25 mouse cellular contexts compared by ENCODE assay signal in genomic region chr7:19792701-19793630, GRCm38 (mm10). TPM values are rescaled to one million over a fixed set of nuclear protein-coding genes. Genes with fewer than 3 reads are reported as not detected.
DNase-seq lines count a peak whose midpoint lies in the region; ATAC-seq lines count a peak whose summit lies in the region.
"Had no signal": no experiment of that assay in that cellular context is flagged by ENCODE, and none has a peak within 500 bp of the region (broad histone marks: within the 10 kb centered on the region; RNA-seq: fewer than 3 reads in every experiment).

No protein-coding gene starts in this region.

- no peak overlapping the region for H3K9ac ChIP-seq in kidney, embryonic 15.5 days
- H3K9ac ChIP-seq in intestine, embryonic 15.5 days = no peak overlapping the region
- H3K9ac ChIP-seq in stomach, embryonic 15.5 days = no peak overlapping the region
- H3K9ac ChIP-seq: embryonic facial prominence, embryonic 15.5 days; liver, embryonic 15.5 days; midbrain, embryonic 15.5 days had no signal

- intact Hi-C loops in heart, postnatal 25 days (cut with DNase I) = loop anchor here (2.0 kb wide), 1 partner anchor 126 kb away; no protein-coding TSS in a partner anchor

- DNase-seq in kidney, adult 8-10 months = peak; percentile 73 to 80
- DNase-seq in A20 (ENCODE audit: low read depth, low spot score) = peak; percentile 72
- no peak for DNase-seq in heart, postnatal 25 days (ENCODE audit: low spot score)
- DNase-seq in embryo, embryonic 11 days = no peak
- DNase-seq: adrenal gland, postnatal 25 days; cerebellum, adult 18-20 months; cerebellum, postnatal 25 days; gastrocnemius, postnatal 36 days; layer of hippocampus, adult 9-11 months; lung, postnatal 10 days; thymus, postnatal 25 days had no signal

- H3K4me1 ChIP-seq in kidney, embryonic 15.5 days = peaks cover 16% of the 10 kb centered on the region
- peaks cover 7% of the 10 kb centered on the region for H3K4me1 ChIP-seq in intestine, embryonic 15.5 days (replicated peaks)
- peaks cover 10% of the 10 kb centered on the region for H3K4me1 ChIP-seq in stomach, embryonic 15.5 days

- WGBS in kidney, embryonic 15.5 days = 86% methylated on average over 19 of the region's 19 CpGs
- WGBS in intestine, embryonic 15.5 days = 81% methylated on average over 19 of the region's 19 CpGs
- 82% methylated on average over 19 of the region's 19 CpGs for WGBS in stomach, embryonic 15.5 days

- ATAC-seq in kidney, embryonic 15.5 days (replicated peaks; ENCODE audit: low FRiP score) = no peak
- 0 out of 2 replicates have a peak, but pooled peaks have one; percentile 3 for ATAC-seq in intestine, embryonic 15.5 days
- no peak for ATAC-seq in stomach, embryonic 15.5 days (ENCODE audit: insufficient read depth, low FRiP score, low read depth)
- ATAC-seq: forebrain, embryonic 16.5 days; midbrain, embryonic 15.5 days had no signal

- peaks cover 25% of the 10 kb centered on the region for H3K27me3 ChIP-seq in kidney, embryonic 15.5 days
- peaks cover 8% of the 10 kb centered on the region for H3K27me3 ChIP-seq in intestine, embryonic 15.5 days (replicated peaks)
- H3K27me3 ChIP-seq in stomach, embryonic 15.5 days (replicated peaks) = peaks cover 10% of the 10 kb centered on the region

- H3K9me3 ChIP-seq in kidney, embryonic 15.5 days (replicated peaks) = no peaks in the 10 kb centered on the region
- no peaks in the 10 kb centered on the region for H3K9me3 ChIP-seq in intestine, embryonic 15.5 days
- H3K9me3 ChIP-seq in stomach, embryonic 15.5 days = no peaks in the 10 kb centered on the region
- H3K9me3 ChIP-seq: embryonic facial prominence, embryonic 15.5 days; heart, embryonic 10.5 days; liver, embryonic 15.5 days; midbrain, embryonic 15.5 days had no signal

- no peak overlapping the region for H3K4me2 ChIP-seq in kidney, embryonic 15.5 days
- H3K4me2 ChIP-seq in intestine, embryonic 15.5 days (replicated peaks) = no peak overlapping the region
- no peak overlapping the region for H3K4me2 ChIP-seq in stomach, embryonic 15.5 days
- H3K4me2 ChIP-seq: embryonic facial prominence, embryonic 15.5 days; liver, embryonic 15.5 days; midbrain, embryonic 15.5 days had no signal

- H3K36me3 ChIP-seq in kidney, embryonic 15.5 days = no peaks in the 10 kb centered on the region
- H3K36me3 ChIP-seq in intestine, embryonic 15.5 days = no peaks in the 10 kb centered on the region
- H3K36me3 ChIP-seq in stomach, embryonic 15.5 days = no peaks in the 10 kb centered on the region
- H3K36me3 ChIP-seq: embryonic facial prominence, embryonic 15.5 days; heart, embryonic 10.5 days; liver, embryonic 15.5 days; midbrain, embryonic 15.5 days had no signal

- no peak overlapping the region for H3K4me3 ChIP-seq in kidney, embryonic 15.5 days (replicated peaks)
- H3K4me3 ChIP-seq in intestine, embryonic 15.5 days (replicated peaks) = no peak overlapping the region
- H3K4me3 ChIP-seq in stomach, embryonic 15.5 days (replicated peaks) = no peak overlapping the region
- H3K4me3 ChIP-seq: embryonic facial prominence, embryonic 15.5 days; heart, embryonic 10.5 days; liver, embryonic 15.5 days; megakaryocyte, embryonic 14.5 days; midbrain, embryonic 15.5 days; myocyte had no signal

- no peak overlapping the region for H3K27ac ChIP-seq in kidney, embryonic 15.5 days
- H3K27ac ChIP-seq in intestine, embryonic 15.5 days = peak overlapping the region; percentile 33; the same call in 1 of the 2 replicates
- peak overlapping the region; percentile 21; the same call in 1 of the 2 replicates for H3K27ac ChIP-seq in stomach, embryonic 15.5 days
- H3K27ac ChIP-seq: embryonic facial prominence, embryonic 15.5 days; heart, embryonic 10.5 days; liver, embryonic 15.5 days; midbrain, embryonic 15.5 days had no signal

RNA-seq across cellular contexts. Expression of gene Cblc, which starts 3.6 kb away (rescaled TPM):
- polyA plus RNA-seq in kidney, embryonic 15.5 days (2015; fragmentation: Nextera tagmentation; extraction: Ambion mirVana) = 8.3 and 9.1 TPM in 2 replicates
- 24.5 and 26.4 TPM in 2 replicates for polyA plus RNA-seq in intestine, embryonic 15.5 days (2015; fragmentation: Nextera tagmentation; extraction: Ambion mirVana)
- polyA plus RNA-seq in stomach, embryonic 15.5 days (2015; fragmentation: Nextera tagmentation; extraction: Ambion mirVana) = 24.3 and 24.6 TPM in 2 replicates
- total RNA-seq in heart, postnatal 25 days (2021) = under 1 TPM in 1 of 2 experiments, not detected in 1; 0.73 TPM
- total RNA-seq: gastrocnemius, postnatal 36 days; left cerebral cortex, adult 8-10 months had no signal
- polyA plus RNA-seq: forebrain, embryonic 16.5 days; testis, adult 2 months had no signal

RNA-seq across cellular contexts. Expression of gene Bcam, which starts 22.1 kb away (rescaled TPM):
- 244 and 257 TPM in 2 replicates for polyA plus RNA-seq in kidney, embryonic 15.5 days (2015; fragmentation: Nextera tagmentation; extraction: Ambion mirVana)
- polyA plus RNA-seq in intestine, embryonic 15.5 days (2015; fragmentation: Nextera tagmentation; extraction: Ambion mirVana) = 76.9 and 79.4 TPM in 2 replicates
- polyA plus RNA-seq in stomach, embryonic 15.5 days (2015; fragmentation: Nextera tagmentation; extraction: Ambion mirVana) = 129 and 151 TPM in 2 replicates
- 100 to 1,000 TPM; 220 to 229 TPM for total RNA-seq in heart, postnatal 25 days (2021)

RNA-seq across cellular contexts. Expression of gene Bcl3, which starts 29.6 kb away (rescaled TPM):
- 3.9 and 4.9 TPM in 2 replicates for polyA plus RNA-seq in kidney, embryonic 15.5 days (2015; fragmentation: Nextera tagmentation; extraction: Ambion mirVana)
- polyA plus RNA-seq in intestine, embryonic 15.5 days (2015; fragmentation: Nextera tagmentation; extraction: Ambion mirVana) = 13.3 and 13.9 TPM in 2 replicates
- 8.9 and 10.4 TPM in 2 replicates for polyA plus RNA-seq in stomach, embryonic 15.5 days (2015; fragmentation: Nextera tagmentation; extraction: Ambion mirVana)
- 1 to 10 TPM; 3.0 to 3.9 TPM for total RNA-seq in heart, postnatal 25 days (2021)

RNA-seq across cellular contexts. Expression of gene Nectin2, which starts 42.7 kb away (rescaled TPM):
- polyA plus RNA-seq in kidney, embryonic 15.5 days (2015; fragmentation: Nextera tagmentation; extraction: Ambion mirVana) = 130 and 138 TPM in 2 replicates
- 148 and 154 TPM in 2 replicates for polyA plus RNA-seq in intestine, embryonic 15.5 days (2015; fragmentation: Nextera tagmentation; extraction: Ambion mirVana)
- 129 and 136 TPM in 2 replicates for polyA plus RNA-seq in stomach, embryonic 15.5 days (2015; fragmentation: Nextera tagmentation; extraction: Ambion mirVana)
- 10 to 100 TPM; 31.1 to 31.9 TPM for total RNA-seq in heart, postnatal 25 days (2021)

RNA-seq across cellular contexts. Expression of gene Gm19345, which starts 58.8 kb away (rescaled TPM):
- polyA plus RNA-seq in kidney, embryonic 15.5 days (2015; fragmentation: Nextera tagmentation; extraction: Ambion mirVana) = 0.16 TPM in 1 of 2 replicates, not detected in the other
- polyA plus RNA-seq in intestine, embryonic 15.5 days (2015; fragmentation: Nextera tagmentation; extraction: Ambion mirVana) = 0.14 and 0.16 TPM in 2 replicates
- polyA plus RNA-seq in stomach, embryonic 15.5 days (2015; fragmentation: Nextera tagmentation; extraction: Ambion mirVana) = 0.39 TPM in 1 of 2 replicates, not detected in the other
- not detected for total RNA-seq in heart, postnatal 25 days (2021)
- total RNA-seq: gastrocnemius, postnatal 36 days had no signal
- polyA plus RNA-seq: heart, embryonic 10.5 days; heart, postnatal 0 days; limb, embryonic 11.5 days; liver, embryonic 15.5 days had no signal

Comparison
In these comparisons a context has a peak if more than half of its experiments do, and no peak if none do; other contexts are left out.
1. DNase-seq: peak in kidney, adult 8-10 months (2 of 2) and A20 (single experiment); none in heart, postnatal 25 days (single experiment) and embryo, embryonic 11 days (single experiment).